Mouse (Mus musculus): ENCODE data around the gene Tomm22.

- TF ChIP-seq CTCF (IDR thresholded peaks at IDR 0.05) (no peak), EP300 (IDR thresholded peaks at IDR 0.05) (no peak)
Measured at GRCm38 (mm10) chr15:79720796-79721195, 50.1 kb downstream of the Tomm22 start.
